Mouse (Mus musculus): ENCODE measurements around the gene Aprt.

DNA sequence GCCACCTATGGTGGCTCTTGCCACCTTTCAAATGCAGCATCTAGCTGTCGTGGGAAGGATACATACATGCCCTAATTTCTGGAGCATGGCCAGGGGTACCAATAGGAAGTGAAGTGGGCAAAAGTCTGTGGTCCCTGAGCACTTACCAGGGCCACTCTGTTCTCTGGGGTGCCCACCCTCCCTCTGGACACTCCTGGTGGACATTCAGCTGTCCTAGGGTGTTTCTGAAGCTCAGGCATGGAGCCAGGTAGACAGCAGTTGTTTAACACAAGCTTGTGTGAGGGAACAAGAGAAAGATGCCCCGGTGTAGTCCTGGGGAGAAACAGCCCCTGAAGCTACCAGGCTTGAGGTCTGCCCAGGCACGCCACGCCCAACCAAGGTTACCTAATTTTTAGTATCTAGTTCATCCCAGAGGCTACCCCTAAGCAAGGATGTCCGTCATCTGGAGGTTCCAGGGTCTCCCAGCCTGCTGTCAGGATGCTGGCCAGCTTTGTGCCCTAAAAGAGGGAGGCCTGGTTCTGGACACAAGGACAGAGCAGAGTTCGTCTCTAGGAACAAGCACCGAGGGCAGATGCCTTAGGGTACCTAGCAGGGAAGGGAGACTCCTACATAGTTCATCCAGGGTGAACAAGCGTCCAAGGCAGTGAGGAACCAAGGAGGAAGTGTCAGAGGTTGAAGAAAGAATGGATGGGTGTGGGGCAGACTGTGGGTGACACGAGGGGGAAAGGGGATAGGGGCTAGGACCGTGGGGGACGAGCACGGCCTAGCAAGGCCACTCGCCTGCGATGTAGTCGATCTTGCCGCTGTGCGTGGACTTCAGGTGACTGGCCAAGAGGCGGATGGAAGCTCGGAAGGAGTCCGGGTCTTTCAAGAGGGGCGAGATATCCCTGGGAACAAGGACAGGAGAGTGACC is 718 bp downstream of the Aprt start:
- no peak for TF ChIP-seq POLR2A (IDR thresholded peaks at IDR 0.05; ENCODE audit: low read depth, low read length)
- no peak for TF ChIP-seq MAFK (IDR thresholded peaks at IDR 0.05; ENCODE audit: insufficient replicate concordance, low read length)
- no peak for TF ChIP-seq IRF4 (IDR thresholded peaks at IDR 0.05; ENCODE audit: low read depth, low read length)
- TF ChIP-seq CTCF (conservative IDR thresholded peaks at IDR 0.05 in 1 of 2, IDR thresholded peaks at IDR 0.05 in 1 of 2; ENCODE audit: low read depth in 2 of 2, low read length in 2 of 2): no peak
- no peak for TF ChIP-seq UBTF (IDR thresholded peaks at IDR 0.05; ENCODE audit: low read depth, low read length)
- no peak for TF ChIP-seq EP300 (IDR thresholded peaks at IDR 0.05; ENCODE audit: low read length)
- TF ChIP-seq TCF12 (IDR thresholded peaks at IDR 0.05; ENCODE audit: low read depth, low read length): no peak
- no peak for TF ChIP-seq POLR2AphosphoS2 (IDR thresholded peaks at IDR 0.05; ENCODE audit: low read depth, low read length)
- TF ChIP-seq BHLHE40 (IDR thresholded peaks at IDR 0.05; ENCODE audit: low read depth, low read length): no peak
- TF ChIP-seq MAX (IDR thresholded peaks at IDR 0.05; ENCODE audit: low read length): no peak

Measured in CH12.LX (cell line).